Mouse (Mus musculus) liver, adult (tissue): ENCODE measurements around the gene Trappc2l.

Experiments
- GATA4 ChIP-seq: IDR thresholded peaks from 2 replicates; pipeline ENCODE4 v1.6.1; 2014; ENCODE audit warnings: mild to moderate bottlenecking, low read length; ENCODE audit not compliant: insufficient replicate concordance

Trappc2l gene

DNA sequence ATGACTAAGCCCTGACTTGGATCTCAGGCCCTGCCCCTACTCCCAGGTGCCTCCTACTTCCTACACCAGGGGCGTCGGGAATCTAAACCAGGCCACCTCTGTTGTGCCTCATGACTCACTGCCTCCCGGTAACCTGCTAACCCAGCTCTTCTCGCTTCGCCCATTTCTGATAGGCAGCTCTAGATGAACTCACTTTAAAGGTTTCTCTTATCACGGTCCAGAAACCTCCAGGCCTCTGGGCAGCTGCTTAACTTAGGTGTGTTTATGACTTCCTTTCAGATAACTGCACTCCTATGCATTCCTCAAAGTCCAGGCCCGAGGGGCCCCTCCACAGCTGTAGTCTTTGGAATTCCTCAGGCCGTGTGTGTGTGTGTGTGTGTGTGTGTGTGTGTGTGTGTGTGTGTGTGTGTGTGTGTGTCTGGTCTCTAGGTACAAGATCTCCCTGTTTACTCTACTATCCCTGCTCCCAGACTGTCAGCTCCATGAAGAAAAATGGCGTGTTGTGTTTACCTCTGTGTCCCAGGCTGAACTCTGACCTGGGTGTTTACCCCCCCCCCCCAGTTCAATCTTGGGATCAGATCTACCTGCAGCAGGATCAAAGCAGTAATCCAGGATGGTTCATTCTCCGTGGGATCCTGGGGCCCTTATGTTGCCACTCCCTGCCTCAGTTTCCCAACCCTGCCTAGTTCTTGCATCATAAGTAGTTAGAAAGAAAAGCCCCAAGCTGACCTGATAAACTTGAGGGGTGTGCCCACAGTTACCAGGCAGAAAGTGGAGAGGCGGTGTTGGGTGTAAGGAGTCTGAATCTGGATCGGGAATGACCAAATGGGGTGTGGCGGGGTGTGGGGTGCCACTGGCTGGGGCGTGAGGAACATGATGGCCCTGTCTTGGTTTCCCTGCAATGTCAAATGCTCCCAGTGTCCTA lies 24.7 kb downstream of the Trappc2l start:
- TF ChIP-seq GATA4: no peak

DNA sequence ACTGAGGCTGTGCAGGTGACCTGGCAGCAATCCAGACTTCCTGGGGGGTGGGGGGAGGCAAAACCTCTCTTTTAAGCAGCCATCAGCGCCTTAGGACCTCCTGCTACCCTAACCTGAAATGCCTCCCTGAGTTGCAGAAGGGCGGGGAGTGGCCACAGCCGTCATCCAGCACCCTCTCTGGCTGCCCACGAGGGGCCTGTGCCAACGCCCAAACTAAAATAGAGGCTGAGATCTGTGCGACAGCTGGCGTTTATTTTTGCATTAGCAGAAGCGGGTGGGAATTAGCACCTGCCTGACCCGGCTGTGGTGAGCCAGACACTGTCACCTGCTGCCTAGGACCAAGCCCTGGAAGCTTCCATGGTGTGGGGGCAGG lies 25.3 kb downstream of the Trappc2l start:
- TF ChIP-seq GATA4: no peak

DNA sequence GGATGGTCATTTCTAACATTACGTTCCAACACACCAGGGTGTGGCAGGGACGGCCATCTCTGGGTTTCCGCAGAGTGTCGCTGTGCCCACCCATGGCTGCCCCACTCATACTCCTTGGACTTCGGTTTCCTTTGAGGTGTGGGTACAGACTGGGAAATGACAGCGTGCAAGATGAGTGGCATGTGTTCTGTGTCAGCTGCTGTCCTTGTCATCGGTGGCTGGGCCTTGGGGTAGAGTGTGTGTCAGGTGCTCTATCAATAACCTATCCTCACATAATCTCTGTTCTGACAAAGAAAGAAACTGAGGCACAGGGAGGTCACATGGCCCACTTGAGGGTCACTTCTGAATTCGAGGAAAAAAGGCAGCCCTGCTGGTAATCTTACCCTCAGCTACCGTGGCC lies 25.8 kb downstream of the Trappc2l start:
- TF ChIP-seq GATA4: no peak

DNA sequence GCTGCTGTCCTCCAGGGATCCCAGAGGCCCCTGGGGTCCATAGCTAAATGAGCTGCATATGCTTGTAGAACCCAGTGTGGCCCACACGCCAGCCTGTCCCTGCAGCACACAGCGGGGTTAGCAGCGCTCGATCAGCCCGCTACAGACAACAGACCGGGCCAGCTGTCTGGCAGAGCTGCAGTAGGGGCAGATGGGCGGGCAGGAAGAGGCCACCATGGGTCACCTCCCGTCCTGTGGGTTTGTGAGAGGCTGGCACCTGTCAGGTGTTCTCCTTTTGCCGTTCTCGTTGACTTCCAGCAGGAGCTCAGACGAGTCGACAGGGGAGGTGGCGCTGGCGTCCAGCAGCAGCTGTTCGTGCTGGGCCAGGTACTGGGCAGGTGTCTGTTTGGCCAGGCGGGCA lies 27.2 kb downstream of the Trappc2l start:
- no peak for TF ChIP-seq GATA4

- TF ChIP-seq GATA4: no peak
These were observed 28.2 kb downstream of the Trappc2l start for GRCm38 (mm10) chr8:122639521-122640248.

GRCm38 (mm10) chr8:122640825-122641224 lies 29.4 kb downstream of the Trappc2l start:
- no peak for TF ChIP-seq GATA4

GRCm38 (mm10) chr8:122641406-122641805 lies 30.0 kb downstream of the Trappc2l start:
- no peak for TF ChIP-seq GATA4

GRCm38 (mm10) chr8:122642071-122642470 lies 30.6 kb downstream of the Trappc2l start:
- TF ChIP-seq GATA4: no peak

- TF ChIP-seq GATA4: no peak
These were observed 32.9 kb downstream of the Trappc2l start for GRCm38 (mm10) chr8:122644175-122644954.

GRCm38 (mm10) chr8:122646337-122646736 lies 34.9 kb downstream of the Trappc2l start:
- TF ChIP-seq GATA4: no peak

- TF ChIP-seq GATA4: no peak
These were observed 36.9 kb downstream of the Trappc2l start for GRCm38 (mm10) chr8:122648192-122648970.

GRCm38 (mm10) chr8:122651326-122651921 lies 40.0 kb downstream of the Trappc2l start:
- TF ChIP-seq GATA4: no peak

GRCm38 (mm10) chr8:122652643-122653042 lies 41.2 kb downstream of the Trappc2l start:
- no peak for TF ChIP-seq GATA4

DNA sequence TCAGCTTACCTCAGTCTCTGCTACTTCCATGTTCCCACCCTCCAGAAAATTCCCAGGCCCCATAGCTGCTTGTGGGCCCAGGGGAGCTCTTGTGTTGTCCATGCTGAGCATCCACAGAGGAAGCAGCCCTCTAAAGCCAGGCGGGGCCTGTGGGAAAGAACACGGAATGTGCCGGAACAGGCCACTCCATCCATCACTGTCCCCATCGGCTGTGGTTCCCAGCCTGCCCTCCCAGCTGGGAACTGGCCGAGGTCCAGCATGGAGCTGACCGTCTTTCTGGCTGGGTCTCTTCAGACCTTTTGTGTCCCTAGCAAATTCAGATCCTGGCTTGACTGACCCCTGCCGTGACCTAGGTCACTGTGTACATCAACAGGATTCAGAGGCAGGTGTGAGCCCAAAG lies 43.3 kb downstream of the Trappc2l start:
- TF ChIP-seq GATA4: no peak
